Mouse (Mus musculus) neural tube, embryonic 14.5 days (tissue): Measurements from ENCODE around the gene Dgcr2. TPM values are rescaled to one million over a fixed set of nuclear protein-coding genes. Genes with fewer than 3 reads are reported as not detected.

Experiments used
- ATAC-seq: fragments of 200-750 bp; cut with Nextera tagmentation; 2 replicates; pipeline ENCODE4 v1.8.0; 2017; ENCODE audit warnings: low read depth, mild to moderate bottlenecking, moderate TSS enrichment, moderate library complexity
- H3K27ac ChIP-seq: fragments of 300-500 bp; sonication (generic); 2 replicates; pipeline ENCODE4 v1.5.1; 2014; ENCODE audit warnings: low read depth, mild to moderate bottlenecking, control low read depth, low read length, moderate library complexity, mixed read lengths
- H3K27me3 ChIP-seq: fragments of 300-500 bp; sonication (generic); 2 replicates; pipeline ENCODE4 v1.6.1; 2014; ENCODE audit warnings: low read length; ENCODE audit not compliant: control insufficient read depth, insufficient read depth
- H3K36me3 ChIP-seq: fragments of 300-500 bp; sonication (generic); 2 replicates; pipeline ENCODE4 v1.6.1; 2014; ENCODE audit warnings: low read length, mixed read lengths; ENCODE audit not compliant: control insufficient read depth, insufficient read depth
- H3K4me1 ChIP-seq: fragments of 300-500 bp; sonication (generic); 2 replicates; pipeline ENCODE4 v1.6.1; 2014; ENCODE audit warnings: low read length; ENCODE audit not compliant: control insufficient read depth, insufficient read depth
- H3K4me2 ChIP-seq: fragments of 300-500 bp; sonication (generic); 2 replicates; pipeline ENCODE4 v1.6.1; 2014; ENCODE audit warnings: mild to moderate bottlenecking, low read depth, low read length, control low read depth
- H3K4me3 ChIP-seq: fragments of 300-500 bp; sonication (generic); 2 replicates; pipeline ENCODE4 v1.5.1; 2014; ENCODE audit warnings: low read depth, low read length, control low read depth, mixed read lengths
- H3K9ac ChIP-seq: fragments of 300-500 bp; sonication (generic); replicated peaks from 2 replicates; pipeline ENCODE4 v1.6.1; 2014; ENCODE audit warnings: low read depth, mild to moderate bottlenecking, control low read depth, low read length, mixed read lengths
- H3K9me3 ChIP-seq: fragments of 300-500 bp; sonication (generic); 2 replicates; pipeline ENCODE4 v1.6.1; 2016; ENCODE audit warnings: low read length; ENCODE audit not compliant: control insufficient read depth
- WGBS: fragments of 180-500 bp; shearing (Covaris S2); extraction: QIAGEN DNeasy Blood & Tissue Kit; methylation state at CpG from one replicate; pipeline ENCODE4 v1.1.7; 2014; 5-methylcytosine and 5-hydroxymethylcytosine counted together
- polyA plus RNA-seq: library from polyadenylated mRNA; unstranded; fragments of >200 nt; fragmentation: Nextera tagmentation; extraction: Ambion mirVana; gene quantifications from 2 replicates; pipeline ENCODE4 v1.2.1, GENCODE M21; 2014

Gene Dgcr2
- polyA plus RNA-seq, 1 experiment from 2014 or later: 104 TPM

DNA sequence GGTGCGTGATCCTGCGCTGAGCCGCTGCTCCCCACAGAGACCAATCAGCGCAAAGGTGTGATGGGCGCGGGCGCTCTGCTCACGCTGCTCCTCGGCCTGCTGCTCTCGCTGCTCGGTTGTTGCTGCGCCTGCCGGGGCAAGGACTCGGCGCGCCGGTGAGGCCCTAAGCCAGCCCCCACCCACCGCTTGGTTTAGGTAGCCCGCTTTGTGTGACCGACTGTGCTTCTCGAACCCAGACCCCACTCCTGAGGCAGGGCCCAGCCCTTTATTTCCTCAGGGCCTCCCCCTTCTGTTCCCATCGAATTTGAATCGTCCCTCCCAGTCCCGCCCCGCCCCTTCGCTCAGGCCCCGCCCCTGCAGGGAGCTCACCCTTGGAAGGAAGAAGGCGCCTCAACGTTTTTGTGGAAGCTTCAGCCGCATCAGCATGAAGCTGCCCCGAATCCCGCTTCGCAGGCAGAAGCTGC lies 93.9 kb downstream of the Dgcr2 start:
- Histone ChIP-seq H3K36me3 (no peaks in the 10 kb centered on the region), H3K4me3 (peak overlapping the region; percentile 24), H3K27ac (no peak overlapping the region), H3K9ac (no peak overlapping the region), H3K27me3 (peaks cover 64% of the 10 kb centered on the region), H3K4me2 (peak overlapping the region; percentile 43), H3K4me1 (peaks cover 33% of the 10 kb centered on the region), H3K9me3 (no peaks in the 10 kb centered on the region)
- no peak for ATAC-seq
- under 1% methylated on average over 33 of the region's 33 CpGs for WGBS

- Histone ChIP-seq H3K9ac (no peak overlapping the region), H3K27ac (no peak overlapping the region), H3K36me3 (no peaks in the 10 kb centered on the region), H3K4me3 (peak overlapping the region; percentile 31), H3K9me3 (no peaks in the 10 kb centered on the region), H3K4me2 (peak overlapping the region; percentile 55), H3K27me3 (peaks cover 71% of the 10 kb centered on the region), H3K4me1 (peaks cover 29% of the 10 kb centered on the region)
- no peak for ATAC-seq
- 9% methylated on average over 33 of the region's 33 CpGs for WGBS
These were observed 94.5 kb downstream of the Dgcr2 start for GRCm38 (mm10) chr16:17803675-17804448.

DNA sequence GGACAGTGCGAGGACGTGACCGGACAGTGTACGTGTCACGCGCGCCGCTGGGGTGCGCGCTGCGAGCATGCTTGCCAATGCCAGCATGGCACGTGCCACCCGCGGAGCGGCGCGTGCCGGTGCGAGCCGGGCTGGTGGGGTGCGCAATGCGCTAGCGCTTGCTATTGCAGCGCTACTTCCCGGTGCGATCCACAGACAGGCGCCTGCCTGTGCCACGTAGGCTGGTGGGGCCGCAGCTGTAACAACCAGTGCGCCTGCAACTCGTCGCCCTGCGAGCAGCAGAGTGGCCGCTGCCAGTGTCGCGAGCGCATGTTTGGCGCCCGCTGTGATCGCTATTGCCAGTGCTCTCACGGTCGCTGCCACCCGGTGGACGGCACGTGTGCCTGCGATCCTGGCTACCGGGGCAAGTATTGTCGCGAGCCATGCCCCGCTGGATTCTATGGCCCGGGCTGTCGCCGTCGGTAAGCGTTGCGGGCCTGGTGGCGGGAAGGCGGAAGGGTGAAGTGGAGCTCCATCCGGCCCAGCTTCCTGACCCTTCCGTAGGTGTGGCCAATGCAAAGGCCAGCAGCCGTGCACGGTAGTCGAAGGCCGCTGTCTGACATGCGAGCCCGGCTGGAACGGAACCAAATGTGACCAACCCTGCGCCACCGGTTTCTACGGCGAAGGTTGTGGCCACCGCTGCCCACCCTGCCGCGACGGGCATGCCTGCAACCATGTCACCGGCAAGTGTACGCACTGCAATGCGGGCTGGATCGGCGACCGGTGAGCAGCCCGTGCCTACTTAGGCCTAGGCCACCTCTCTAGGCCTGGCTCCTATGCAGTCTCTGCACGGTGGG lies 95.3 kb downstream of the Dgcr2 start:
- Histone ChIP-seq H3K9ac (peak overlapping the region; percentile 28), H3K27ac (no peak overlapping the region), H3K4me3 (peak overlapping the region; percentile 31), H3K9me3 (no peaks in the 10 kb centered on the region), H3K4me2 (peak overlapping the region; percentile 55), H3K4me1 (peaks cover 35% of the 10 kb centered on the region), H3K36me3 (no peaks in the 10 kb centered on the region), H3K27me3 (peaks cover 77% of the 10 kb centered on the region)
- 0 out of 2 replicates have a peak, but pooled peaks have one; percentile 9 for ATAC-seq
- 2% methylated on average over 83 of the region's 83 CpGs for WGBS

DNA sequence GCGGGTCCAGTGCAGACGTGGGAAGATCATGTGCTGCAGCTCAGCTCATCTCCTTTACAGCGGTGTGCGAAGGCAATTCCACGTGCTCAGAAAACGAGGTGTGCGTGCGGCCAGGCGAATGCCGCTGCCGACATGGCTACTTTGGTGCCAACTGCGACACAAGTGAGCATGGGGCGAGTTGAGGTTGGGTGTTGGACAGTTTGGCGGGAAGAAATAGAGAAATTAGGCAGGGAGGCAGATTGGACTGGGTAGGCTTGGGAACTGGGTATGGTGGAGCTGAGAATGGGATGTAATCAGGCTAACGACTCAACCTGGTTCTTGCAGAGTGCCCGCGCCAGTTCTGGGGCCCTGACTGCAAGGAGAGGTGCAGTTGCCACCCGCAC lies 95.9 kb downstream of the Dgcr2 start:
- Histone ChIP-seq H3K9ac (peak overlapping the region; percentile 28; the same call in 1 of the 2 replicates), H3K27me3 (peaks cover 82% of the 10 kb centered on the region), H3K27ac (no peak overlapping the region), H3K9me3 (no peaks in the 10 kb centered on the region), H3K36me3 (no peaks in the 10 kb centered on the region), H3K4me3 (peak overlapping the region; percentile 31), H3K4me2 (peak overlapping the region; percentile 55), H3K4me1 (peaks cover 34% of the 10 kb centered on the region)
- 6% methylated on average over 18 of the region's 18 CpGs for WGBS
- no peak for ATAC-seq

DNA sequence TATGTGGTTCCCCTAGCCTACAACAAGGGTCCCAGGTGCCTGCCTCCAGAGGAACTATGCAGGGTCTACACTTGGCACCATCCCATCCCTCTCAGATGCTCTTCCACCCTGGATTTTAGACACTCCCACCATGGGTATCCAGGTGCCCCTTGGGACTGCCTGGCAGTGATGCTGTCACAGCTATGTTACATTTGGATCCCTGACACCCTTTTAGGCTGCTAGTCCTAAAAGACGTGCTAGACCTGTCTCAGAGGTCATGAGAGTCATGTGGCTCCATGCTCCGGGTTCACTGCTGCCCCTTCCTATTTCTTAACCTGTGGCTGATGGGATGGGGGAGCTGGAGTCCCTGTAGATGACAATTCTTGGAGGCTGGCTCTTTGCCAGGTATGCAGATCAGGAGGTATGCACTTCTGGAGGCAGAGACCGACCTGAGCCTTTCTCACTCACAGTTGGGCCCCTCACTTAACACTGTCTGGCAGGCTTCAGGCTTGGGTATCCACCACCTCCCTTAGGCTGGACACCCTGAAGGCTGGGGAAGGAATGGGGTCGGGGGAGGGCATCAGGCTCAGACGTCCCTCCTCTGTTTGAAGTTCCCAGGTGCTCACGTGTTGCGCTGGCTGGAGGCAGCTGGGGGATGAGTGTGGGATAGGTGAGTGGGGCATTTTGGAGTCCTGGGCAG lies 96.4 kb downstream of the Dgcr2 start:
- ATAC-seq: no peak
- no peaks in the 10 kb centered on the region for H3K36me3 ChIP-seq
- WGBS: 5% methylated on average over 7 of the region's 7 CpGs
- peak overlapping the region; percentile 31; the same call in 1 of the 2 replicates for H3K4me3 ChIP-seq
- no peak overlapping the region for H3K27ac ChIP-seq
- H3K27me3 ChIP-seq: peaks cover 86% of the 10 kb centered on the region
- no peak overlapping the region for H3K9ac ChIP-seq
- H3K4me1 ChIP-seq: peaks cover 39% of the 10 kb centered on the region
- H3K4me2 ChIP-seq: no peak overlapping the region
- no peaks in the 10 kb centered on the region for H3K9me3 ChIP-seq

DNA sequence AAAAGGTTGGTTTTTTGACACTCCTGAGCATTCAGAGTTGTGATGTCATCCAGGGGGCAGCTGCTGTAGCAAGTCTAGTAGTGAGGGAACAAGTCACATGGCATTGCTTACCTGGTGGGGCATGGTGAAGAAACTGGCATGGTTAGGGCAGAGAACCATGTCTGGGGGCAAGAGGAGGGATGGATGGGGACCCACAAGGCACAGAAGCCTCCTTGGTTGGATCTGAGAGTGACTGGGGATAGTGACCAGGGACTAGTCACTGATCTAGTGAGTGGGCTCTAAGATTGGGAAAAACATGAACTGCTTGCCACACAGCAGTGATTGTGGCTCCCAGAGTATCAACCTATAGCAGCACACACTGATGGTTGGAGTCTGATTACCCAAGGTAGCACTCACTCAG lies 98.8 kb downstream of the Dgcr2 start:
- no peak overlapping the region for H3K27ac ChIP-seq
- ATAC-seq: no peak
- H3K9me3 ChIP-seq: no peaks in the 10 kb centered on the region
- H3K9ac ChIP-seq: no peak overlapping the region
- H3K27me3 ChIP-seq: peaks cover 82% of the 10 kb centered on the region
- H3K4me3 ChIP-seq: no peak overlapping the region
- no peaks in the 10 kb centered on the region for H3K36me3 ChIP-seq
- H3K4me2 ChIP-seq: no peak overlapping the region
- peaks cover 33% of the 10 kb centered on the region for H3K4me1 ChIP-seq

- Histone ChIP-seq H3K4me1 (peaks cover 28% of the 10 kb centered on the region), H3K27ac (no peak overlapping the region)
These were observed 99.8 kb downstream of the Dgcr2 start for GRCm38 (mm10) chr16:17798321-17799180.

GRCm38 (mm10) chr16:17797812-17798311 lies 100.5 kb downstream of the Dgcr2 start:
- ATAC-seq: peak; percentile 13; the same call in 1 of the 2 replicates
- Histone ChIP-seq H3K27ac (no peak overlapping the region), H3K9ac (peak overlapping the region; percentile 53; the same call in 1 of the 2 replicates), H3K36me3 (no peaks in the 10 kb centered on the region), H3K9me3 (no peaks in the 10 kb centered on the region), H3K27me3 (peaks cover 66% of the 10 kb centered on the region), H3K4me3 (peak overlapping the region; percentile 39; the same call in 1 of the 2 replicates), H3K4me1 (peaks cover 21% of the 10 kb centered on the region), H3K4me2 (peak overlapping the region; percentile 76)
- WGBS: 5% methylated on average over 29 of the region's 29 CpGs

More at GRCm38 (mm10) chr16:17798321-17799180, 99.8 kb downstream of the Dgcr2 start:
- no peak for ATAC-seq
- H3K4me3 ChIP-seq: peak overlapping the region; percentile 39; the same call in 1 of the 2 replicates
- 1% methylated on average over 23 of the region's 45 CpGs for WGBS
- peak overlapping the region; percentile 76 for H3K4me2 ChIP-seq
- H3K27me3 ChIP-seq: peaks cover 72% of the 10 kb centered on the region
- H3K36me3 ChIP-seq: no peaks in the 10 kb centered on the region
- H3K9ac ChIP-seq: peak overlapping the region; percentile 53; the same call in 1 of the 2 replicates
- H3K9me3 ChIP-seq: no peaks in the 10 kb centered on the region
